Mouse (Mus musculus) forebrain, embryonic 16.5 days (tissue): ENCODE results near the gene Sar1b. TPM values are rescaled to one million over a fixed set of nuclear protein-coding genes. Genes with fewer than 3 reads are reported as not detected.

ENCODE experiments used
- ATAC-seq: fragments of 200-750 bp; cut with Nextera tagmentation; 2 replicates; pipeline ENCODE4 v1.8.0; 2017; ENCODE audit warnings: mild to moderate bottlenecking, moderate library complexity
- H3K27ac ChIP-seq: fragments of 300-500 bp; sonication (generic); 2 replicates; pipeline ENCODE4 v1.5.1; 2014; ENCODE audit warnings: low read length, control low read depth
- H3K27me3 ChIP-seq: fragments of 300-500 bp; sonication (generic); replicated peaks from 2 replicates; pipeline ENCODE4 v1.6.1; 2014; ENCODE audit warnings: low read length; ENCODE audit not compliant: control insufficient read depth, insufficient read depth
- H3K36me3 ChIP-seq: fragments of 300-500 bp; sonication (generic); 2 replicates; pipeline ENCODE4 v1.6.1; 2014; ENCODE audit not compliant: control insufficient read depth, insufficient read depth
- H3K4me1 ChIP-seq: fragments of 300-500 bp; sonication (generic); replicated peaks from 2 replicates; pipeline ENCODE4 v1.6.1; 2014; ENCODE audit warnings: low read length; ENCODE audit not compliant: control insufficient read depth, insufficient read depth
- H3K4me2 ChIP-seq: fragments of 300-500 bp; sonication (generic); 2 replicates; pipeline ENCODE4 v1.6.1; 2014; ENCODE audit warnings: mild to moderate bottlenecking, low read length, control low read depth
- H3K4me3 ChIP-seq: fragments of 300-500 bp; sonication (generic); replicated peaks from 2 replicates; pipeline ENCODE4 v1.5.1; 2014; ENCODE audit warnings: mild to moderate bottlenecking, low read length, control low read depth
- H3K9ac ChIP-seq: fragments of 300-500 bp; sonication (generic); replicated peaks from 2 replicates; pipeline ENCODE4 v1.6.1; 2014; ENCODE audit warnings: low read depth, low read length, control low read depth
- H3K9me3 ChIP-seq: fragments of 300-500 bp; sonication (generic); 2 replicates; pipeline ENCODE4 v1.6.1; 2016; ENCODE audit warnings: low read length; ENCODE audit not compliant: control insufficient read depth
- WGBS: fragments of 180-500 bp; shearing (Covaris S2); extraction: QIAGEN DNeasy Blood & Tissue Kit; methylation state at CpG from one replicate; pipeline ENCODE4 v1.1.7; 2014; 5-methylcytosine and 5-hydroxymethylcytosine counted together
- polyA plus RNA-seq: library from polyadenylated mRNA; unstranded; fragments of >200 nt; fragmentation: Nextera tagmentation; extraction: Ambion mirVana; gene quantifications from 2 replicates; pipeline ENCODE4 v1.2.1, GENCODE M21; 2015

Gene Sar1b
- polyA plus RNA-seq, 1 experiment from 2014 or later: 158 TPM

- no peaks in the 10 kb centered on the region for H3K9me3 ChIP-seq
Measured at GRCm38 (mm10) chr11:51834067-51834411, 70.6 kb downstream of the Sar1b start.

GRCm38 (mm10) chr11:51835598-51835997 lies 72.1 kb downstream of the Sar1b start:
- ATAC-seq: no peak
- Histone ChIP-seq H3K27me3 (no peaks in the 10 kb centered on the region), H3K27ac (no peak overlapping the region), H3K9ac (no peak overlapping the region), H3K9me3 (no peaks in the 10 kb centered on the region), H3K4me1 (peaks cover 5% of the 10 kb centered on the region; the same call in 1 of the 2 replicates), H3K36me3 (no peaks in the 10 kb centered on the region), H3K4me2 (no peak overlapping the region), H3K4me3 (no peak overlapping the region)
- 94% methylated on average over 12 of the region's 12 CpGs for WGBS

More at GRCm38 (mm10) chr11:51834067-51834411, 70.6 kb downstream of the Sar1b start:
- Histone ChIP-seq H3K4me3 (no peak overlapping the region), H3K27me3 (no peaks in the 10 kb centered on the region), H3K4me1 (peaks cover 5% of the 10 kb centered on the region; the same call in 1 of the 2 replicates), H3K4me2 (no peak overlapping the region), H3K36me3 (no peaks in the 10 kb centered on the region), H3K27ac (no peak overlapping the region), H3K9ac (no peak overlapping the region)
- 97% methylated on average over 8 of the region's 8 CpGs for WGBS
- ATAC-seq: no peak

GRCm38 (mm10) chr11:51836506-51836905 lies 73.0 kb downstream of the Sar1b start:
- ATAC-seq: no peak
- Histone ChIP-seq H3K9me3 (no peaks in the 10 kb centered on the region), H3K27me3 (no peaks in the 10 kb centered on the region), H3K4me2 (no peak overlapping the region), H3K4me1 (peaks cover 5% of the 10 kb centered on the region; the same call in 1 of the 2 replicates), H3K4me3 (no peak overlapping the region), H3K27ac (no peak overlapping the region), H3K36me3 (no peaks in the 10 kb centered on the region), H3K9ac (no peak overlapping the region)
- 81% methylated on average over 6 of the region's 6 CpGs for WGBS

- no peaks in the 10 kb centered on the region for H3K36me3 ChIP-seq
- H3K27ac ChIP-seq: no peak overlapping the region
- 68% methylated on average over 8 of the region's 8 CpGs for WGBS
- no peak overlapping the region for H3K4me2 ChIP-seq
- peaks cover 4% of the 10 kb centered on the region; the same call in 1 of the 2 replicates for H3K4me1 ChIP-seq
- no peaks in the 10 kb centered on the region for H3K9me3 ChIP-seq
- no peak overlapping the region for H3K4me3 ChIP-seq
- H3K9ac ChIP-seq: no peak overlapping the region
- H3K27me3 ChIP-seq: no peaks in the 10 kb centered on the region
- peak; percentile 58; the same call in 1 of the 2 replicates for ATAC-seq
Measured at GRCm38 (mm10) chr11:51837164-51838153, 74.0 kb downstream of the Sar1b start.

- Histone ChIP-seq H3K27ac (no peak overlapping the region), H3K4me2 (no peak overlapping the region), H3K9ac (no peak overlapping the region), H3K27me3 (no peaks in the 10 kb centered on the region), H3K36me3 (no peaks in the 10 kb centered on the region), H3K4me3 (no peak overlapping the region), H3K9me3 (no peaks in the 10 kb centered on the region), H3K4me1 (0 out of 2 replicates have a peak, but pooled peaks cover 2% of the 10 kb centered on the region)
- ATAC-seq: no peak
- 75% methylated on average over 2 of the region's 2 CpGs for WGBS
Measured at GRCm38 (mm10) chr11:51839106-51839505, 75.6 kb downstream of the Sar1b start.

- ATAC-seq: no peak
- Histone ChIP-seq H3K27ac (no peak overlapping the region), H3K4me3 (no peak overlapping the region), H3K36me3 (no peaks in the 10 kb centered on the region), H3K9ac (no peak overlapping the region), H3K4me2 (no peak overlapping the region), H3K27me3 (no peaks in the 10 kb centered on the region), H3K9me3 (no peaks in the 10 kb centered on the region), H3K4me1 (0 out of 2 replicates have a peak, but pooled peaks cover 2% of the 10 kb centered on the region)
- 90% methylated on average over 11 of the region's 11 CpGs for WGBS
Measured at GRCm38 (mm10) chr11:51839973-51840372, 76.5 kb downstream of the Sar1b start.

- 0 out of 2 replicates have a peak, but pooled peaks cover 2% of the 10 kb centered on the region for H3K4me1 ChIP-seq
- no peaks in the 10 kb centered on the region for H3K36me3 ChIP-seq
- no peak overlapping the region for H3K27ac ChIP-seq
- H3K4me2 ChIP-seq: no peak overlapping the region
- no peak for ATAC-seq
- 92% methylated on average over 9 of the region's 9 CpGs for WGBS
- H3K4me3 ChIP-seq: no peak overlapping the region
- H3K9me3 ChIP-seq: no peaks in the 10 kb centered on the region
- H3K27me3 ChIP-seq: no peaks in the 10 kb centered on the region
- H3K9ac ChIP-seq: no peak overlapping the region
Measured at GRCm38 (mm10) chr11:51840657-51841056, 77.2 kb downstream of the Sar1b start.

GRCm38 (mm10) chr11:51841149-51841548 lies 77.7 kb downstream of the Sar1b start:
- no peak overlapping the region for H3K4me2 ChIP-seq
- no peaks in the 10 kb centered on the region for H3K36me3 ChIP-seq

More at GRCm38 (mm10) chr11:51841149-51841548, 77.7 kb downstream of the Sar1b start:
- WGBS: 80% methylated on average over 9 of the region's 9 CpGs
- 0 out of 2 replicates have a peak, but pooled peaks cover 2% of the 10 kb centered on the region for H3K4me1 ChIP-seq
- ATAC-seq: no peak
- no peaks in the 10 kb centered on the region for H3K27me3 ChIP-seq
- H3K9me3 ChIP-seq: no peaks in the 10 kb centered on the region
- no peak overlapping the region for H3K9ac ChIP-seq
- H3K4me3 ChIP-seq: no peak overlapping the region
- no peak overlapping the region for H3K27ac ChIP-seq
